Mouse (Mus musculus): ENCODE results near the gene Tubgcp2.

The Tubgcp2 gene

GRCm38 (mm10) chr7:139949893-139950282 is 86.6 kb downstream of the Tubgcp2 start:
- DNase-seq (ENCODE audit: low spot score in 2 of 2): no peak

GRCm38 (mm10) chr7:139946032-139946431 is 90.4 kb downstream of the Tubgcp2 start:
- DNase-seq (ENCODE audit: low spot score in 2 of 2): no peak
